Mouse (Mus musculus): ENCODE data around the gene Styk1.

GRCm38 (mm10) chr6:131383713-131384330, 30.4 kb upstream of the Styk1 start:
- TF ChIP-seq POLR2A (IDR thresholded peaks at IDR 0.05; ENCODE audit: insufficient read depth, low read depth, low read length) (no peak), CTCF (IDR thresholded peaks at IDR 0.05; ENCODE audit: insufficient read depth, low read depth, low read length) (no peak)

Measured in olfactory bulb, adult 2 months (tissue).